Comparison of ENCODE assay signal across 13 mouse cellular contexts in genomic region chr2:65745400-65745799, GRCm38 (mm10).
"Had no signal": no experiment of that assay in that cellular context is flagged by ENCODE, and none has a peak within 500 bp of the region (broad histone marks: within the 10 kb centered on the region; RNA-seq: fewer than 3 reads in every experiment).

No protein-coding gene starts in this region.

- H3K9ac ChIP-seq: kidney, embryonic 15.5 days; limb, embryonic 13.5 days; liver, embryonic 14.5 days; midbrain, embryonic 13.5 days; neural tube, embryonic 15.5 days had no signal

- DNase-seq: left cerebral cortex, postnatal 4 days; lung, adult 18-20 months; lung, postnatal 36 days; right cerebral cortex, adult 18-20 months; right cerebral cortex, postnatal 25 days; thymus, adult 18-20 months; thymus, postnatal 14 days had no signal

- H3K4me3 ChIP-seq: kidney, embryonic 15.5 days; layer of hippocampus, adult 2 months; limb, embryonic 13.5 days; midbrain, embryonic 13.5 days; neural tube, embryonic 15.5 days had no signal

- H3K36me3 ChIP-seq: kidney, embryonic 15.5 days; limb, embryonic 13.5 days had no signal

- ATAC-seq: midbrain, embryonic 13.5 days had no signal

- H3K9me3 ChIP-seq: kidney, embryonic 15.5 days; limb, embryonic 13.5 days; midbrain, embryonic 13.5 days; neural tube, embryonic 15.5 days had no signal

- H3K27ac ChIP-seq: kidney, embryonic 15.5 days; layer of hippocampus, adult 2 months; limb, embryonic 13.5 days; liver, embryonic 14.5 days; midbrain, embryonic 13.5 days; neural tube, embryonic 15.5 days had no signal

- H3K4me2 ChIP-seq: kidney, embryonic 15.5 days; limb, embryonic 13.5 days; midbrain, embryonic 13.5 days; neural tube, embryonic 15.5 days had no signal

- H3K27me3 ChIP-seq: kidney, embryonic 15.5 days; limb, embryonic 13.5 days; midbrain, embryonic 13.5 days; neural tube, embryonic 15.5 days had no signal

- H3K4me1 ChIP-seq: kidney, embryonic 15.5 days; limb, embryonic 13.5 days; midbrain, embryonic 13.5 days; neural tube, embryonic 15.5 days had no signal
